Mouse (Mus musculus) brain, embryonic 18.5 days (tissue): ENCODE measurements at regions not wholly inside any gene's neighbourhood (a gene's known extent, or its start where the extent isn't known, plus 50 kb on each side); places are given as distances from the start of the nearest gene placed in this dataset.

Experiments
- DNase-seq: peaks from one replicate; pipeline ENCODE4 v3.0.0-alpha.2; 2012; ENCODE audit warnings: low read depth, low spot score

DNA sequence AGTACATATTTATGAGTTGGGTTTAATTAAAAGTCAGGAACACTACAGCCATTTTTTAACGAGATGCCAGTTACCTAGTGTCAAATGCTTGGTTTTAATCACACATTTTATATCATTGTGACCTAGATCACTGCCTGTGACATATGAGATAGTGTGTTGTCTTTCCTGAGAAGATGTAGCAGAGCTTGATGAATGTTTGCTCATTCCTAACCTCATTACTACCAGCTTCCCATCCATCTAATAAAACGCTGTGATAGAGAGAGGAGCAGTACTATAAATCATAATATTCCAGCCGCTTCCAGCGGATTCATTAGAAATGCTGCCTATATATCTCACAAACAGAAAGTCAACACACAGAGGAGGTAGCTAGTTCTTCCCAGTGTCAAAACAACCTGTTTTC, 163.6 kb downstream of the Aldoart1 start:
- DNase-seq: no peak

DNA sequence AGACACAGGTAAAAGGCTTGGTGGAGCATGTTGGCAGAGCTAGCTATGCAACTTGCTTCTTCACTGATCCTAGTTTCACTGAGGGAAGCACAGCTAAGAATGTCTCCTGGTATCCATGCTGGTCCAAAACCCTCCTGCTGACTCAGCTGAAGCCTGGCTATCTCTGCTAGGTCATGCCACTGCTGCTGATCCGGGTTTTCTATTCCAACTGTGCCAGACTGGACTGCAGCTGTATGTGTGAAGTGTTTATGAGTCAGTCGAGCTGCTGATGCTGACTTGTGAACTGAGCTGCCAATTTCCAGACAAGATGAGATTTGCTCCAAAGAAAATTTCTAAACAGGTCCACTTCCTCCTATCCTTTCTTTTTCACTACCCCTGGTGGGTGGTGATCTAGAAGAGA, 178.4 kb downstream of the Aldoart1 start:
- no peak for DNase-seq

GRCm38 (mm10) chr4:72671652-72672411, 180.6 kb downstream of the Aldoart1 start:
- DNase-seq: no peak

- DNase-seq: no peak
Observed at GRCm38 (mm10) chr4:72669827-72670494, 182.5 kb downstream of the Aldoart1 start.

- DNase-seq: no peak
Observed at GRCm38 (mm10) chr4:72664379-72664778, 188.1 kb downstream of the Aldoart1 start.

DNA sequence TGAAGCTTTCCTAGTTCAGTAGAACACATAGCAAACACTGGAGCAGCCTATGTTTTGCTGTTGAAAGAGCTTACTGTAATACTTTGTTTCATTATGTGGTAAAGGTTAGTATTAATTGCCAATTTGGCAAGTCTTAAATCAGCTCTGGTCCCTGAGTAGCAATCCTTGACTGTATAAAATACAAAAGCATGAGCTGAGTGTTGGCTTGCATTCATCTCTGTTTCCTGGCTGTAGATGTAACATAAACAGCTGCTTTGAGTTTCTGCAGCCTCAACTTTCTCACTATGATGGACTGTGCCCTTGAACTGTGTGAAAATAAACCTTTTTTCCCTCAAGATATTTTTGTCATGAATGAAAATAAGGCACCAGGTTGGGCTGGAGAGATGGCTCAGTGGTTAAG, 190.0 kb downstream of the Aldoart1 start:
- peak; percentile 10 for DNase-seq

- DNase-seq: no peak
Observed at GRCm38 (mm10) chr4:72656206-72656605, 196.2 kb downstream of the Aldoart1 start.

DNA sequence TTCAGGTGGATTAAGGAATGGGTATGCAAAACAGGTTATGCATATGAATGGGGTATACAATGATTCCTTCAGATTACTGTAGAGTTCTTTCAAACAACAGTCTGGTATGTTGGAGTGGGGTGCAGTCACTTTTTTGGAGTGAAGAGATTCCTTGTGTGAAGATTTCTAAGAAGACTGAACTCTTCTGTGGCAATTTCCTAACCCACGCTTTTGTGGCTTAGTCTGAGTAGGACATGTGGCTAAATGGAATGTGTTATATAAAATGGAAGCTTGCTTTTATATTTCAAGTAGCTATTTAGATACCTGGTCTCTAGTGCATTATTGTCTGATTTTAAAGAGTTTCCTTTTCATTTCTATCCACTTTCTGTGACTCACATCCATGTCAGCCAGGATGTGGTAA, 205.3 kb downstream of the Aldoart1 start:
- no peak for DNase-seq

- no peak for DNase-seq
Observed at GRCm38 (mm10) chr4:72629416-72629815, 223.0 kb downstream of the Aldoart1 start.

DNA sequence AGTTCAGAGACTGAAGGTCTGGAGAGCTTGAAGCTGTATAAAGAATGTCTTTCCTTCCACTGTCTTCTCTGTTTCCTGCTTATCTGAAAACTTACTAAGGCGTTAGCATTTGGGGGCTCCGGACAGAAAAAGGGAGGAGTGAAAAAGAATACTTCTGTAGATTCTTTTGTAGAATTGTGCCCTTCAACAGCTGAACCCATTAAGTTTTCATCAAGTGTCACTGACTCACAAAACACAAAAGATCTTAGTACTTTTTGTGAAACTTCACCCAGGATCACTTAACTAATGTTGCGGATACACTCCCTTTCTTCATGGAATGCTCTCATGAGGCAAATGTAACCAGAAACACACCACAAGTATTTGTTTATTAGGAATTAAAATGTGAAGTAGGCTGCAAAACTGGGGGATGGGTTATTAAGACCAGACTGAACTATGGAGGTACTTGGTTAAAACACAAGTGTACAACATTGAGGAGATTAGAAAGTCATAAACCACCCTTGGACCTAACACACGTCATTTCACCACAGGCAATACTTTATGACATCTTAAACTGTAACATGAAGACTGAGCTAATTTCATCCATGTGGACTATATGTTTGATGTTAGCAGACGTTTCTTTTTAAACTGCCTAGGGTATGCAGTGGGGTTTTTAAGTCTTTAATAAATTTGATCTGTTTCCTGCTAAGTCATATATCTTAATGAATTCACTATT, 225.1 kb downstream of the Aldoart1 start:
- DNase-seq: no peak

- DNase-seq: peak; percentile 30
Observed at GRCm38 (mm10) chr4:72605107-72605506, 247.3 kb downstream of the Aldoart1 start.

- no peak for DNase-seq
Observed at GRCm38 (mm10) chr4:72595494-72595893, 256.9 kb downstream of the Aldoart1 start.

GRCm38 (mm10) chr4:72592129-72592528, 260.3 kb downstream of the Aldoart1 start:
- DNase-seq: no peak

GRCm38 (mm10) chr4:72574946-72575345, 277.5 kb downstream of the Aldoart1 start:
- DNase-seq: no peak

- DNase-seq: no peak
Observed at GRCm38 (mm10) chr4:72571924-72572323, 280.5 kb downstream of the Aldoart1 start.

DNA sequence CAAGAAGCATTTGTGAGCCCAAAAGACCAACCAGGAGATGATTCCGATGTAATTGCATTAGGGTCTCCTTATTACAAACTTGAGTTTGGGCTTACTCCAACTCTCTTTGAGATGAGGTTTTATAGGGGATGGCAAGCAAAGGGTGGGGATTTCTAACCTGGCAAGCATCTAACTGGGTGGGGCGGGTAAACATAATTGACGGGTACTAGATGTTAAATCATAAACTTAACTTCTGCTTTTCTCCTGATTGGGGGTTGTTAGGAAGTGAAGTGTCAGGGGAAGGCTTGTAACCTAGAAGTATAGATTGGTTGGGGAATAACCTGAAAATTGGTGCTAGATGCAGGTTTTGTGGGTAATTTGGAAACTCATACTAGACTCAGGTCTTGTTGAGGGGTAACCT, 287.2 kb downstream of the Aldoart1 start:
- no peak for DNase-seq

DNA sequence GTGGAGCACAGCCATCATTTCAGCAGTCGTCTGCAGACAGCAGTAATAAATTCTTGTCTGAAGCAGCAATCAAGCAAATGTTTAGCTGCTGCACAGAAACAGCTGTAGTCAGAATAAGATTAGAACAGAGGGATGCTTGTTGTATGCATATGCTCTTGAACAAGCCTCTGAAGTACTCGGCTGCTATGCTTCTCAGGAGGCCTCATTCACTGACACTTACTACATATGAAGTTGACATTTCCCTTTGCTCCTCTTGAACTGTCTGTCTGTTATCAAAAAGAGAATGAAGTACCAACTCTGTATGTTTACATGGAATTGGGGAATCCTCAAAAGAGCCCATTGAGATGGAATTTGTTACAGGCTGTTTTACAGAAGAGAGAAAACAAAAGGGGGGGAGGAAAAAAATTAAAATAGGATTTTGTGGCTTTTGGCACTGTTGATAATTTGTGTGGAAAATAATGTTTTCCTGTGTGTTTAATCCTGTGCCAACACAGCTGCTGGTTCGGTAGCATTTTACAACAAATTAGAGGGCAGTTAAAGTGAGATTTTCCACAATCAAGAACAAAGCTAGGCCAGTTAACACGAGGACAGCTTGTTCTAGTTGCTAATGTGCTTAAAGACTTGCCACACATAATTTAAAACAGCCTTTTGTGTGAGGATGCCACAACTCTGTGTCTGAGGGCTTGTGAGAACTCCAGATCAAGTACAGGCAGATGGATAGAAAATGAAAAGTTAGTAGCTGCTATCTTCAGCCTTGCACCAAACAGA, 289.3 kb downstream of the Aldoart1 start:
- DNase-seq: no peak

DNA sequence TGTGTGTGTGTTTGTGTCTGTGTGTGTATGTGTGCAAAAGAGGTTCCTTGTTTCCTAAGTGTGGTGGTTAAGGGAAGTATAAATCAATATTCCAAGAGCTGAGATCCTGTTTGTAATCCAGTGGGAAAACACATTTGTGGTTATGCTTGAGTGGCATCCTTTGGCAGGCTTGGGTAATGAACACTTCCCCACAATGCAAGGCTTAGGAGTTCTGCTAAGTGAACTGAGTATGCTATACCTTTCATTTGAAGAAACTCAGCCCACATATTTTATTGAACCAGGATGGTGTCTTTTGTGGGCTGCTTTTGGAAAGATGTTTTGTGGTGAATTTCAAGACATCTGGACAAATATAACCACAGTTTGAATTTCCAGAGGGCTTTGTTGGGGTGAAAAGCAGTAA, 298.2 kb downstream of the Aldoart1 start:
- DNase-seq: no peak

GRCm38 (mm10) chr4:72534563-72534962, 317.9 kb downstream of the Aldoart1 start:
- DNase-seq: no peak

DNA sequence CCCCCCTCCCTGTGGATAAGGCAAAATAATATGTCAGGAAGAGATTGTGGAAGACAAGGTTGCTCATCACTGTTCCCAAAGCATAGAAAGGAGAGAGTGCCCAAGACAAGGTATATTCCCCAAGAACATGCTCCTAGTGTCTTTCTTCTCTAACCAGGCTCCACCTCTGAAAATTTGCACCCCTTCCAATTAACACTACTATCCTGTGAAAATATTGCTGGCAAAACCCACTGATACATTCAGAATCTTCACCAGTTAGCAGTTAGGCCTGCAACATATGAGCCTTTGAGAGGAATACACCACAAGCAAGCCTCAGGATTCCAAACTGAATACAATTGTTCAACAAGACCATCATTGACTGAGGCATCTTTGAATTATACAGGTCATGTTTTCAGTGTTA, 323.9 kb upstream of the Tle1 start:
- DNase-seq: no peak

GRCm38 (mm10) chr4:72524100-72524499, 323.4 kb upstream of the Tle1 start:
- peak; percentile 80 for DNase-seq

GRCm38 (mm10) chr4:72511220-72511619, 310.5 kb upstream of the Tle1 start:
- no peak for DNase-seq
